Mouse (Mus musculus): ENCODE measurements around the gene Elavl1. TPM values are rescaled to one million over a fixed set of nuclear protein-coding genes. Genes with fewer than 3 reads are reported as not detected.

The Elavl1 gene
- polyA plus RNA-seq, 1 experiment: 47.3 TPM

DNA sequence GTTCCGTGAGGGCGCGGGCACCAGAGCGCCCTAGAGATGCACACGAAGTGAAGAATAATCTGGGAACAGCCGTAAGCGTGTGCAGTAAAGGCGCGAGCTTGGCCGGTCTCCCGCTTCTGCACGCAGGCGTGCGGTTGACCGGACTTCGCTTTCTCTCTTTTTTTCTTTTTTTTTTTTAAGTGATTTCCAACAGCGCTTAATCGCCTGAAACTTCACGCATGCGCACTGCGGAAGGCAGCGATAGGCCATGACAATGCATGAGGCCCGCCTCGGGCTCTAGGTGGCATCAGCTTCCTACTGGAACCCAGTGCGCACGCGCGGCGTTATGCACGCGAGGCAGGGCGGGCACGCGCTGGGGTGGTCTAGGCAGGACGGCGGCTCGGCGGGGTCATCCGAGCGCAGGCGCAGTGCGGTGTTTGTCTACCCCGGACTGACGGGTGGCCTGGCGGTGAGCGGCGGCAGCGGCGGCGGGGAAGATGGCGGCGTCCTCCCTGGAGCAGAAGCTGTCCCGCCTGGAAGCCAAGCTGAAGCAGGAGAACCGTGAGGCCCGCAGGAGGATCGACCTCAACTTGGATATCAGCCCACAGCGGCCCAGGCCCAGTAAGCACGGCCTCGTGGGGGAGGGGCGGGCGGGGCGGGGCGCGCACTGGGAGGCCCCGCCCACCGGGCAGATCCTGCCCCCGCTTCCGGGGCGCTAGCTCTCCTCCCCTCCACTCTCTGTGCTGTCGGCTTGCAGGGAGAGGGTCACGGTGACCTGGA is 86.6 kb downstream of the Elavl1 start, which contains the start of the genes Map2k7 and Gm49320:
Map2k7 (plus strand) TSS at position 307 of the 759 bp plus-strand sequence.
Gm49320 (plus strand) TSS at position 432 of the 759 bp plus-strand sequence.
- WGBS: under 1% methylated on average over 62 of the region's 71 CpGs
- DNase-seq (ENCODE audit: low read depth, low spot score): peak; percentile 92

DNA sequence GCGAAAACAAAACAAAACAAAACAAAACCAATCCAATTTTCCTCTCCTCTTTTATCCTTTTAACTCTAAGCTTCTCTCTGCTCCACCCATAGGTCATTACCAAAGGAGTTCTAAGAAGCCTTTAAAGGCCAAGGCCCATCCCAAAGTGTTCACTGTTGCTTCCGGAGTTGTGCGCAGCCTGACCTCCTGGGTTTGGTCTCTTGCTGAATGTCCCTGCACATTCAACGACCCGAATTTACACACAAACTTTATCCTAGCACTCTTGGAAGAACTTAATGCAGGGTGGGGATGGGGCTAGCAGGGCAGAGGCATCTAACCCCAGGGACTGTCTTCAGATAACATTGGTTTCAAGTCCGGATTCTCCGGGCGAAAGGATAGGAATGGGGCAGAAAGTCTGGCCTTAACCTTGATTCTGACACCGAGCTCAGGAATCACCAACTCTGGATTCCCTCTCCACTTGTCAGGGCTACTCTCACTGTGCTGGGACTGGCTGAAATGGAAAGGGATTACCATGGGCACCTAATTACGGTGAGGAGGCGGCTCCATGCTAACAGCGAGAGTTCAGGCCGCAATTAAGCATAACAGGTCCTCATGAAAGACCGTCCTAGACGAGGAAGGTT is 87.3 kb downstream of the Elavl1 start:
- 8% methylated on average over 15 of the region's 15 CpGs for WGBS
- DNase-seq (ENCODE audit: low read depth, low spot score): peak; percentile 42

Other genes with a start within 250 kb of the Elavl1 start
- 0.41 and 1.2 TPM in 2 replicates for gene Cd209f, start 219.6 kb downstream of the Elavl1 start, polyA plus RNA-seq (2012; rRNA removed)
- gene Cd209g, start 191.3 kb downstream of the Elavl1 start, polyA plus RNA-seq (2012; rRNA removed): 0.27 and 0.45 TPM in 2 replicates
- 6.2 and 7.9 TPM in 2 replicates for gene Evi5l, start 158.8 kb downstream of the Elavl1 start, polyA plus RNA-seq (2012; rRNA removed)
- gene Prr36, start 108.0 kb downstream of the Elavl1 start, polyA plus RNA-seq (2012; rRNA removed): 0.16 and 0.20 TPM in 2 replicates
- gene Lrrc8e, start 98.6 kb downstream of the Elavl1 start, polyA plus RNA-seq (2012; rRNA removed): 0.24 and 0.26 TPM in 2 replicates
- 15.6 and 18.7 TPM in 2 replicates for gene Map2k7, start 86.7 kb downstream of the Elavl1 start, polyA plus RNA-seq (2012; rRNA removed)
- gene Gm49320, start 86.5 kb downstream of the Elavl1 start, polyA plus RNA-seq (2012; rRNA removed): 1.5 and 1.7 TPM in 2 replicates
- 12.0 and 21.4 TPM in 2 replicates for gene Tgfbr3l, start 77.2 kb downstream of the Elavl1 start, polyA plus RNA-seq (2012; rRNA removed)
- gene Snapc2, start 72.3 kb downstream of the Elavl1 start, polyA plus RNA-seq (2012; rRNA removed): 24.6 and 30.5 TPM in 2 replicates
- gene Ctxn1, start 66.1 kb downstream of the Elavl1 start, polyA plus RNA-seq (2012; rRNA removed): 13.0 and 24.6 TPM in 2 replicates
- 71.5 and 71.7 TPM in 2 replicates for gene Timm44, start 49.5 kb downstream of the Elavl1 start, polyA plus RNA-seq (2012; rRNA removed)
- gene Ccl25, start 203 bp downstream of the Elavl1 start, polyA plus RNA-seq (2012; rRNA removed): 278 and 368 TPM in 2 replicates
- gene Cers4, start 167.6 kb upstream of the Elavl1 start, polyA plus RNA-seq (2012; rRNA removed): 25.4 and 27.3 TPM in 2 replicates

All from large intestine, adult 2 months (tissue).